Mouse (Mus musculus) limb, embryonic 15.5 days (tissue): ENCODE data around the gene Cx3cl1. TPM values are rescaled to one million over a fixed set of nuclear protein-coding genes. Genes with fewer than 3 reads are reported as not detected.

Experiments used
- ATAC-seq: fragments of 200-750 bp; cut with Nextera tagmentation; 2 replicates; pipeline ENCODE4 v1.8.0; 2017; ENCODE audit warnings: low read depth, moderate TSS enrichment; ENCODE audit not compliant: insufficient number of reproducible peaks, low FRiP score, low TSS enrichment
- H3K27ac ChIP-seq: fragments of 300-500 bp; sonication (generic); 2 replicates; pipeline ENCODE4 v1.5.1; 2015; ENCODE audit warnings: moderate library complexity, mild to moderate bottlenecking, inconsistent platforms
- H3K27me3 ChIP-seq: fragments of 300-500 bp; sonication (generic); 2 replicates; pipeline ENCODE4 v1.6.1; 2015; ENCODE audit warnings: inconsistent platforms
- H3K36me3 ChIP-seq: fragments of 300-500 bp; sonication (generic); 2 replicates; pipeline ENCODE4 v1.6.1; 2015; ENCODE audit warnings: inconsistent platforms
- H3K4me1 ChIP-seq: fragments of 300-500 bp; sonication (generic); 2 replicates; pipeline ENCODE4 v1.6.1; 2015; ENCODE audit warnings: inconsistent platforms
- H3K4me2 ChIP-seq: fragments of 300-500 bp; sonication (generic); 2 replicates; pipeline ENCODE4 v1.6.1; 2015; ENCODE audit warnings: mild to moderate bottlenecking, inconsistent platforms
- H3K4me3 ChIP-seq: fragments of 300-500 bp; sonication (generic); 2 replicates; pipeline ENCODE4 v1.5.1; 2015; ENCODE audit warnings: mild to moderate bottlenecking, inconsistent platforms
- H3K9ac ChIP-seq: fragments of 300-500 bp; sonication (generic); 2 replicates; pipeline ENCODE4 v1.6.1; 2015; ENCODE audit warnings: inconsistent platforms
- H3K9me3 ChIP-seq: fragments of 300-500 bp; sonication (generic); 2 replicates; pipeline ENCODE4 v1.6.1; 2016; ENCODE audit warnings: inconsistent platforms
- WGBS: fragments of 180-500 bp; shearing (Covaris S2); methylation state at CpG from one replicate; pipeline ENCODE4 v1.1.7; 2015; 5-methylcytosine and 5-hydroxymethylcytosine counted together
- polyA plus RNA-seq: library from polyadenylated mRNA; unstranded; fragments of >200 nt; fragmentation: Nextera tagmentation; extraction: Ambion mirVana; gene quantifications from 2 replicates; pipeline ENCODE4 v1.2.1, GENCODE M21; 2015

The Cx3cl1 gene
- polyA plus RNA-seq, 1 experiment from 2014 or later: 12.0 TPM

- 88% methylated on average over 7 of the region's 7 CpGs for WGBS
- H3K27me3 ChIP-seq: no peaks in the 10 kb centered on the region
- no peak within 1 kb of the TSS for H3K27ac ChIP-seq
- no peak within 1 kb of the TSS for H3K9ac ChIP-seq
- H3K4me1 ChIP-seq: no peaks in the 10 kb centered on the region
- ATAC-seq: no peak
- no peak within 1 kb of the TSS for H3K4me3 ChIP-seq
- no peaks in the 10 kb centered on the region for H3K36me3 ChIP-seq
- no peaks in the 10 kb centered on the region for H3K9me3 ChIP-seq
- no peak within 1 kb of the TSS for H3K4me2 ChIP-seq
Observed at GRCm38 (mm10) chr8:94745476-94746184, 26.2 kb upstream of the Cx3cl1 start, which contains the start of gene Ccl22. Gene Ccl22 (plus strand): TSS chr8:94745590.

DNA sequence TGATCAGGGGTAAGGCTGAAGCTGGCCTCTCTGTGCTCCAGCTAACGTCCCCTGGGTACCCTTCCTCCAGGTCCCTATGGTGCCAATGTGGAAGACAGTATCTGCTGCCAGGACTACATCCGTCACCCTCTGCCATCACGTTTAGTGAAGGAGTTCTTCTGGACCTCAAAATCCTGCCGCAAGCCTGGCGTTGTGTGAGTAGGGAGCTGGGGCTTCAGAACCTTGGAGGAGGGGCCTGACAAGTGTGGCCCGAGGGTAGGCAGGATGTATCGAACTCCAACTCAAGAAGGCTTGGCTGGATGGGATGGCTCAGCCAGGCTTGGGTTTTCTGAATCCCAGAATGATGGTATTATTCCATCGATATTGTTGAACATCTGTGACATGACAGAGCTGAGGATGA is 25.0 kb upstream of the Cx3cl1 start:
- Histone ChIP-seq H3K36me3 (no peaks in the 10 kb centered on the region), H3K27me3 (no peaks in the 10 kb centered on the region), H3K4me2 (no peak overlapping the region), H3K9me3 (no peaks in the 10 kb centered on the region), H3K27ac (no peak overlapping the region), H3K9ac (no peak overlapping the region), H3K4me3 (no peak overlapping the region), H3K4me1 (no peaks in the 10 kb centered on the region)
- 77% methylated on average over 8 of the region's 8 CpGs for WGBS
- no peak for ATAC-seq

- no peak overlapping the region for H3K4me3 ChIP-seq
- no peaks in the 10 kb centered on the region for H3K27me3 ChIP-seq
- H3K4me1 ChIP-seq: no peaks in the 10 kb centered on the region
- ATAC-seq: no peak
- no peak overlapping the region for H3K27ac ChIP-seq
- H3K9ac ChIP-seq: no peak overlapping the region
- no peaks in the 10 kb centered on the region for H3K36me3 ChIP-seq
- 58% methylated on average over 4 of the region's 4 CpGs for WGBS
- no peak overlapping the region for H3K4me2 ChIP-seq
- no peaks in the 10 kb centered on the region for H3K9me3 ChIP-seq
Observed at GRCm38 (mm10) chr8:94748363-94748762, 23.4 kb upstream of the Cx3cl1 start.

GRCm38 (mm10) chr8:94749942-94750341 is 21.9 kb upstream of the Cx3cl1 start:
- H3K36me3 ChIP-seq: no peaks in the 10 kb centered on the region
- H3K27ac ChIP-seq: no peak overlapping the region
- 82% methylated on average over 3 of the region's 3 CpGs for WGBS
- no peak overlapping the region for H3K9ac ChIP-seq
- no peak overlapping the region for H3K4me3 ChIP-seq
- H3K4me1 ChIP-seq: no peaks in the 10 kb centered on the region
- no peak for ATAC-seq
- no peaks in the 10 kb centered on the region for H3K9me3 ChIP-seq
- H3K4me2 ChIP-seq: no peak overlapping the region
- H3K27me3 ChIP-seq: no peaks in the 10 kb centered on the region

- Histone ChIP-seq H3K4me1 (no peaks in the 10 kb centered on the region), H3K36me3 (no peaks in the 10 kb centered on the region), H3K4me3 (no peak overlapping the region), H3K4me2 (no peak overlapping the region), H3K27ac (no peak overlapping the region), H3K9ac (no peak overlapping the region), H3K27me3 (no peaks in the 10 kb centered on the region), H3K9me3 (no peaks in the 10 kb centered on the region)
- no peak for ATAC-seq
- WGBS: 76% methylated on average over 10 of the region's 10 CpGs
Observed at GRCm38 (mm10) chr8:94751023-94751849, 20.6 kb upstream of the Cx3cl1 start.

GRCm38 (mm10) chr8:94754006-94754405 is 17.8 kb upstream of the Cx3cl1 start:
- no peaks in the 10 kb centered on the region for H3K9me3 ChIP-seq
- no peaks in the 10 kb centered on the region for H3K4me1 ChIP-seq
- no peaks in the 10 kb centered on the region for H3K36me3 ChIP-seq
- H3K4me2 ChIP-seq: no peak overlapping the region
- H3K27ac ChIP-seq: no peak overlapping the region
- H3K27me3 ChIP-seq: no peaks in the 10 kb centered on the region
- no peak overlapping the region for H3K9ac ChIP-seq
- WGBS: 82% methylated on average over 2 of the region's 2 CpGs
- no peak overlapping the region for H3K4me3 ChIP-seq
- ATAC-seq: no peak

- WGBS: 81% methylated on average over 2 of the region's 2 CpGs
- no peak for ATAC-seq
Observed at GRCm38 (mm10) chr8:94754486-94754885, 17.3 kb upstream of the Cx3cl1 start.

GRCm38 (mm10) chr8:94767035-94767434 is 4.8 kb upstream of the Cx3cl1 start:
- no peaks in the 10 kb centered on the region for H3K36me3 ChIP-seq
- no peak overlapping the region for H3K4me2 ChIP-seq
- 63% methylated on average over 9 of the region's 9 CpGs for WGBS
- peaks cover 14% of the 10 kb centered on the region; the same call in 1 of the 2 replicates for H3K27me3 ChIP-seq
- H3K9ac ChIP-seq: no peak overlapping the region
- no peak overlapping the region for H3K4me3 ChIP-seq
- peaks cover 12% of the 10 kb centered on the region for H3K4me1 ChIP-seq
- H3K9me3 ChIP-seq: no peaks in the 10 kb centered on the region
- ATAC-seq: no peak
- H3K27ac ChIP-seq: no peak overlapping the region

More at GRCm38 (mm10) chr8:94754486-94754885, 17.3 kb upstream of the Cx3cl1 start:
- H3K9ac ChIP-seq: no peak overlapping the region
- no peaks in the 10 kb centered on the region for H3K4me1 ChIP-seq
- no peak overlapping the region for H3K4me2 ChIP-seq
- H3K9me3 ChIP-seq: no peaks in the 10 kb centered on the region
- no peak overlapping the region for H3K4me3 ChIP-seq
- H3K36me3 ChIP-seq: no peaks in the 10 kb centered on the region
- no peak overlapping the region for H3K27ac ChIP-seq
- H3K27me3 ChIP-seq: no peaks in the 10 kb centered on the region

DNA sequence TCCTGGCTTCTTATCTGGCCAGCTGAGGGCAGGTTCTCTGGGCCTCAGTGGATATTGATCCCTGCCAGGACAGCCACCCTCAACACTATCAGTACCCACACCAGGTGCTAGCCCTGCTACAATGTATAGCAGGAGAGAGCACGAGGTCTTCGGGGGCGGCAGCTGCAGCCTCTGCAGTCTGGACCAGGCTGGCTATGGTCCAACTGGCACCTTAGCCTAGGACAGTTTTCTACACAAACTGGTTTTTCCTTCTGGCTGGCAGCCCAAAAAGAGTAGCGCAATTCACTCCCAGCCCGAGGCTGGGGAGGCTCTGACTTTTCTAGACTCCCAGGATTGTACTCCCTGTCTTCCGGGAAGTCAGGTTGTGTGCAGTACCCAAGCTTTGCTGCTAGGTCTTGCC is 864 bp upstream of the Cx3cl1 start:
- Histone ChIP-seq H3K36me3 (no peaks in the 10 kb centered on the region), H3K9ac (no peak overlapping the region), H3K27ac (peak overlapping the region; percentile 60), H3K4me2 (0 out of 2 replicates have a peak overlapping the region, but pooled peaks have one; percentile 94), H3K4me1 (peaks cover 27% of the 10 kb centered on the region), H3K9me3 (no peaks in the 10 kb centered on the region), H3K4me3 (no peak overlapping the region), H3K27me3 (peaks cover 28% of the 10 kb centered on the region; the same call in 1 of the 2 replicates)
- 28% methylated on average over 6 of the region's 6 CpGs for WGBS
- no peak for ATAC-seq

DNA sequence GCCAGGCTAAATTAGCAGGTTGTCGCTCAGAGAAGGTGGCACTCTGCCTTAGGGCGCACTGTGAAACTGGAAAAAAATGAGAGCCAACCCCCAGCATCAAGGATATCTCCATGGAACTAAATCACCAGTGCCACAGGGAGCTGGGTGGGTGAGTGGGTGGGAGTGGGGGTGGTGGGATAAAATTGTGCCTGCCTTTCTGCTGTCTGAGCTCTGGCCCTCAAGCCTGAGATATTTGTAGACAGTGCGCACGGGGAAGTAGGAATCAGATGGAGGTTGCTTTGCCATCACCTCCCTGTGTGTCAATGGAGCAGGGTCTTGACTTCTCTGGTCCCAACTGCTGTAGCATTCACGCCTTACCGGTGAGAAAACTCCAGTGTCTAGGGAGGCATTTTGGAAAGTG is 1.2 kb downstream of the Cx3cl1 start:
- ATAC-seq: no peak
- H3K4me1 ChIP-seq: peaks cover 28% of the 10 kb centered on the region
- H3K27me3 ChIP-seq: peaks cover 25% of the 10 kb centered on the region; the same call in 1 of the 2 replicates
- no peak overlapping the region for H3K9ac ChIP-seq
- H3K27ac ChIP-seq: no peak overlapping the region
- H3K4me2 ChIP-seq: no peak overlapping the region
- no peaks in the 10 kb centered on the region for H3K9me3 ChIP-seq
- no peak overlapping the region; the same call in 1 of the 2 replicates for H3K4me3 ChIP-seq
- 54% methylated on average over 6 of the region's 6 CpGs for WGBS
- no peaks in the 10 kb centered on the region for H3K36me3 ChIP-seq

GRCm38 (mm10) chr8:94773700-94774171 is 1.9 kb downstream of the Cx3cl1 start:
- H3K27ac ChIP-seq: no peak overlapping the region
- H3K4me1 ChIP-seq: peaks cover 35% of the 10 kb centered on the region
- H3K36me3 ChIP-seq: no peaks in the 10 kb centered on the region
- no peak for ATAC-seq
- WGBS: 19% methylated on average over 12 of the region's 12 CpGs
- H3K9ac ChIP-seq: no peak overlapping the region
- no peak overlapping the region for H3K4me2 ChIP-seq
- H3K4me3 ChIP-seq: no peak overlapping the region
- H3K27me3 ChIP-seq: peaks cover 25% of the 10 kb centered on the region; the same call in 1 of the 2 replicates
- no peaks in the 10 kb centered on the region for H3K9me3 ChIP-seq

GRCm38 (mm10) chr8:94774601-94775000 is 2.8 kb downstream of the Cx3cl1 start:
- no peak overlapping the region for H3K27ac ChIP-seq
- H3K4me3 ChIP-seq: no peak overlapping the region
- H3K9ac ChIP-seq: no peak overlapping the region
- H3K27me3 ChIP-seq: peaks cover 25% of the 10 kb centered on the region; the same call in 1 of the 2 replicates
- peaks cover 40% of the 10 kb centered on the region for H3K4me1 ChIP-seq
- H3K36me3 ChIP-seq: no peaks in the 10 kb centered on the region
- 79% methylated on average over 1 of the region's 1 CpGs for WGBS
- no peaks in the 10 kb centered on the region for H3K9me3 ChIP-seq
- no peak for ATAC-seq
- H3K4me2 ChIP-seq: no peak overlapping the region
